Mouse (Mus musculus): ENCODE measurements at regions not wholly inside any gene's neighbourhood (a gene's known extent, or its start where the extent isn't known, plus 50 kb on each side); places are given as distances from the start of the nearest gene placed in this dataset.

GRCm38 (mm10) chr6:31069243-31069642, 110.4 kb upstream of the Klf14 start:
- Histone ChIP-seq H3K27ac (replicated peaks; ENCODE audit: low read depth, low read length) (no peak overlapping the region), H3K4me1 (ENCODE audit: control insufficient read depth, insufficient read depth, low read length) (no peaks in the 10 kb centered on the region), H3K36me3 (ENCODE audit: control insufficient read depth, insufficient read depth, low read length) (no peaks in the 10 kb centered on the region), H3K9ac (ENCODE audit: low read length) (no peak overlapping the region), H3K9me3 (ENCODE audit: control insufficient read depth, low read length) (no peaks in the 10 kb centered on the region), H3K4me2 (ENCODE audit: low read depth, severe bottlenecking) (no peak overlapping the region), H3K27me3 (ENCODE audit: control insufficient read depth, insufficient read depth, low read length) (no peaks in the 10 kb centered on the region), H3K4me3 (ENCODE audit: low read depth, low read length) (no peak overlapping the region)
- ATAC-seq (ENCODE audit: insufficient number of reproducible peaks, low FRiP score, low TSS enrichment, low read depth): no peak
- 78% methylated on average over 13 of the region's 13 CpGs for WGBS
- no peak for DNase-seq (ENCODE audit: low spot score)

- Histone ChIP-seq H3K4me1 (ENCODE audit: control insufficient read depth, insufficient read depth, low read length) (peaks cover 1% of the 10 kb centered on the region), H3K9ac (ENCODE audit: low read length) (no peak overlapping the region), H3K27ac (replicated peaks; ENCODE audit: low read depth, low read length) (no peak overlapping the region), H3K9me3 (ENCODE audit: control insufficient read depth, low read length) (no peaks in the 10 kb centered on the region), H3K4me2 (ENCODE audit: low read depth, severe bottlenecking) (no peak overlapping the region), H3K4me3 (ENCODE audit: low read depth, low read length) (no peak overlapping the region), H3K36me3 (ENCODE audit: control insufficient read depth, insufficient read depth, low read length) (no peaks in the 10 kb centered on the region), H3K27me3 (ENCODE audit: control insufficient read depth, insufficient read depth, low read length) (no peaks in the 10 kb centered on the region)
- 92% methylated on average over 6 of the region's 6 CpGs for WGBS
- ATAC-seq (ENCODE audit: insufficient number of reproducible peaks, low FRiP score, low TSS enrichment, low read depth) (no peak), DNase-seq (ENCODE audit: low spot score) (no peak)
Measured at GRCm38 (mm10) chr6:31070537-31070936, 111.7 kb upstream of the Klf14 start.

GRCm38 (mm10) chr6:31070966-31071365, 112.1 kb upstream of the Klf14 start:
- H3K4me3 ChIP-seq (ENCODE audit: low read depth, low read length): no peak overlapping the region
- H3K4me1 ChIP-seq (ENCODE audit: control insufficient read depth, insufficient read depth, low read length): peaks cover 5% of the 10 kb centered on the region
- H3K9ac ChIP-seq (ENCODE audit: low read length): no peak overlapping the region
- 78% methylated on average over 9 of the region's 9 CpGs for WGBS
- no peak overlapping the region for H3K27ac ChIP-seq (replicated peaks; ENCODE audit: low read depth, low read length)
- no peaks in the 10 kb centered on the region for H3K27me3 ChIP-seq (ENCODE audit: control insufficient read depth, insufficient read depth, low read length)
- H3K36me3 ChIP-seq (ENCODE audit: control insufficient read depth, insufficient read depth, low read length): no peaks in the 10 kb centered on the region
- no peak for ATAC-seq (ENCODE audit: insufficient number of reproducible peaks, low FRiP score, low TSS enrichment, low read depth)
- DNase-seq (ENCODE audit: low spot score): no peak
- no peaks in the 10 kb centered on the region for H3K9me3 ChIP-seq (ENCODE audit: control insufficient read depth, low read length)
- no peak overlapping the region for H3K4me2 ChIP-seq (ENCODE audit: low read depth, severe bottlenecking)

GRCm38 (mm10) chr6:31072072-31072471, 113.2 kb upstream of the Klf14 start:
- no peak overlapping the region for H3K27ac ChIP-seq (replicated peaks; ENCODE audit: low read depth, low read length)
- no peak overlapping the region for H3K9ac ChIP-seq (ENCODE audit: low read length)
- H3K27me3 ChIP-seq (ENCODE audit: control insufficient read depth, insufficient read depth, low read length): no peaks in the 10 kb centered on the region
- DNase-seq (ENCODE audit: low spot score) (no peak), ATAC-seq (ENCODE audit: insufficient number of reproducible peaks, low FRiP score, low TSS enrichment, low read depth) (no peak)
- 89% methylated on average over 7 of the region's 7 CpGs for WGBS
- no peaks in the 10 kb centered on the region for H3K36me3 ChIP-seq (ENCODE audit: control insufficient read depth, insufficient read depth, low read length)
- no peak overlapping the region; the same call in 1 of the 2 replicates for H3K4me2 ChIP-seq (ENCODE audit: low read depth, severe bottlenecking)
- H3K4me1 ChIP-seq (ENCODE audit: control insufficient read depth, insufficient read depth, low read length): peaks cover 14% of the 10 kb centered on the region
- H3K4me3 ChIP-seq (ENCODE audit: low read depth, low read length): no peak overlapping the region
- H3K9me3 ChIP-seq (ENCODE audit: control insufficient read depth, low read length): no peaks in the 10 kb centered on the region

- Histone ChIP-seq H3K4me3 (ENCODE audit: low read depth, low read length) (no peak overlapping the region), H3K4me2 (ENCODE audit: low read depth, severe bottlenecking) (no peak overlapping the region), H3K9me3 (ENCODE audit: control insufficient read depth, low read length) (no peaks in the 10 kb centered on the region), H3K4me1 (ENCODE audit: control insufficient read depth, insufficient read depth, low read length) (peaks cover 18% of the 10 kb centered on the region), H3K36me3 (ENCODE audit: control insufficient read depth, insufficient read depth, low read length) (no peaks in the 10 kb centered on the region), H3K27me3 (ENCODE audit: control insufficient read depth, insufficient read depth, low read length) (no peaks in the 10 kb centered on the region), H3K27ac (replicated peaks; ENCODE audit: low read depth, low read length) (no peak overlapping the region), H3K9ac (ENCODE audit: low read length) (no peak overlapping the region)
- 31% methylated on average over 5 of the region's 5 CpGs for WGBS
- ATAC-seq (ENCODE audit: insufficient number of reproducible peaks, low FRiP score, low TSS enrichment, low read depth) (no peak), DNase-seq (ENCODE audit: low spot score) (no peak)
Measured at GRCm38 (mm10) chr6:31072559-31072958, 113.7 kb upstream of the Klf14 start.

GRCm38 (mm10) chr6:31073338-31073737, 114.5 kb upstream of the Klf14 start:
- no peak for DNase-seq (ENCODE audit: low spot score)
- no peak for ATAC-seq (ENCODE audit: insufficient number of reproducible peaks, low FRiP score, low TSS enrichment, low read depth)
- H3K27me3 ChIP-seq (ENCODE audit: control insufficient read depth, insufficient read depth, low read length): no peaks in the 10 kb centered on the region
- H3K4me2 ChIP-seq (ENCODE audit: low read depth, severe bottlenecking): no peak overlapping the region
- no peaks in the 10 kb centered on the region for H3K36me3 ChIP-seq (ENCODE audit: control insufficient read depth, insufficient read depth, low read length)
- WGBS: 81% methylated on average over 8 of the region's 8 CpGs
- no peak overlapping the region for H3K9ac ChIP-seq (ENCODE audit: low read length)
- H3K4me1 ChIP-seq (ENCODE audit: control insufficient read depth, insufficient read depth, low read length): peaks cover 20% of the 10 kb centered on the region
- H3K9me3 ChIP-seq (ENCODE audit: control insufficient read depth, low read length): no peaks in the 10 kb centered on the region
- no peak overlapping the region for H3K4me3 ChIP-seq (ENCODE audit: low read depth, low read length)
- no peak overlapping the region for H3K27ac ChIP-seq (replicated peaks; ENCODE audit: low read depth, low read length)

GRCm38 (mm10) chr6:31074394-31074793, 115.5 kb upstream of the Klf14 start:
- Histone ChIP-seq H3K27ac (replicated peaks; ENCODE audit: low read depth, low read length) (no peak overlapping the region), H3K9me3 (ENCODE audit: control insufficient read depth, low read length) (no peaks in the 10 kb centered on the region), H3K4me3 (ENCODE audit: low read depth, low read length) (no peak overlapping the region), H3K4me1 (ENCODE audit: control insufficient read depth, insufficient read depth, low read length) (peaks cover 23% of the 10 kb centered on the region), H3K9ac (ENCODE audit: low read length) (no peak overlapping the region), H3K4me2 (ENCODE audit: low read depth, severe bottlenecking) (no peak overlapping the region), H3K36me3 (ENCODE audit: control insufficient read depth, insufficient read depth, low read length) (no peaks in the 10 kb centered on the region), H3K27me3 (ENCODE audit: control insufficient read depth, insufficient read depth, low read length) (no peaks in the 10 kb centered on the region)
- DNase-seq (ENCODE audit: low spot score): no peak
- ATAC-seq (ENCODE audit: insufficient number of reproducible peaks, low FRiP score, low TSS enrichment, low read depth): no peak
- WGBS: 54% methylated on average over 9 of the region's 9 CpGs

- H3K36me3 ChIP-seq (ENCODE audit: control insufficient read depth, insufficient read depth, low read length): no peaks in the 10 kb centered on the region
- H3K9ac ChIP-seq (ENCODE audit: low read length): no peak overlapping the region
- H3K9me3 ChIP-seq (ENCODE audit: control insufficient read depth, low read length): no peaks in the 10 kb centered on the region
- DNase-seq (ENCODE audit: low spot score) (no peak), ATAC-seq (ENCODE audit: insufficient number of reproducible peaks, low FRiP score, low TSS enrichment, low read depth) (no peak)
- H3K4me2 ChIP-seq (ENCODE audit: low read depth, severe bottlenecking): no peak overlapping the region
- 29% methylated on average over 2 of the region's 2 CpGs for WGBS
- no peak overlapping the region for H3K4me3 ChIP-seq (ENCODE audit: low read depth, low read length)
- peaks cover 23% of the 10 kb centered on the region for H3K4me1 ChIP-seq (ENCODE audit: control insufficient read depth, insufficient read depth, low read length)
- H3K27me3 ChIP-seq (ENCODE audit: control insufficient read depth, insufficient read depth, low read length): no peaks in the 10 kb centered on the region
- H3K27ac ChIP-seq (replicated peaks; ENCODE audit: low read depth, low read length): no peak overlapping the region
Measured at GRCm38 (mm10) chr6:31075209-31075571, 116.3 kb upstream of the Klf14 start.
